Mouse (Mus musculus): Measurements from ENCODE around the gene Ubn1. TPM values are rescaled to one million over a fixed set of nuclear protein-coding genes. Genes with fewer than 3 reads are reported as not detected.

Ubn1 gene
- polyA plus RNA-seq, 2 experiments, result 25.7 to 37.9 TPM

- ATAC-seq (ENCODE audit: low FRiP score, low read depth) (no peak), DNase-seq (ENCODE audit: low spot score) (no peak)
- Histone ChIP-seq H3K27me3 (ENCODE audit: control insufficient read depth, insufficient read depth, low read length) (no peaks in the 10 kb centered on the region), H3K36me3 (ENCODE audit: control insufficient read depth, insufficient read depth, low read length) (peaks cover 23% of the 10 kb centered on the region), H3K4me1 (ENCODE audit: control insufficient read depth, insufficient read depth, low read length) (peaks cover 6% of the 10 kb centered on the region; the same call in 1 of the 2 replicates), H3K9me3 (ENCODE audit: control insufficient read depth, low read length) (no peaks in the 10 kb centered on the region), H3K27ac (replicated peaks; ENCODE audit: low read depth, low read length) (no peak overlapping the region), H3K9ac (ENCODE audit: low read depth, low read length, severe bottlenecking) (no peak overlapping the region), H3K4me2 (replicated peaks; ENCODE audit: low read depth, low read length, severe bottlenecking) (no peak overlapping the region), H3K4me3 (replicated peaks; ENCODE audit: low read length) (no peak overlapping the region)
- 83% methylated on average over 10 of the region's 10 CpGs for WGBS
- no peak for TF ChIP-seq POLR2A (IDR thresholded peaks at IDR 0.05; ENCODE audit: borderline replicate concordance, extremely low read depth, insufficient read depth, insufficient read length)
Measured at GRCm38 (mm10) chr16:5010371-5010935, 39.4 kb upstream of the Ubn1 start.

- Histone ChIP-seq H3K9ac (ENCODE audit: low read depth, low read length, severe bottlenecking) (no peak overlapping the region), H3K27me3 (ENCODE audit: control insufficient read depth, insufficient read depth, low read length) (no peaks in the 10 kb centered on the region), H3K4me2 (replicated peaks; ENCODE audit: low read depth, low read length, severe bottlenecking) (no peak overlapping the region), H3K9me3 (ENCODE audit: control insufficient read depth, low read length) (no peaks in the 10 kb centered on the region), H3K4me1 (ENCODE audit: control insufficient read depth, insufficient read depth, low read length) (peaks cover 6% of the 10 kb centered on the region; the same call in 1 of the 2 replicates), H3K27ac (replicated peaks; ENCODE audit: low read depth, low read length) (no peak overlapping the region), H3K4me3 (replicated peaks; ENCODE audit: low read length) (no peak overlapping the region), H3K36me3 (ENCODE audit: control insufficient read depth, insufficient read depth, low read length) (peaks cover 31% of the 10 kb centered on the region)
- TF ChIP-seq POLR2A (IDR thresholded peaks at IDR 0.05; ENCODE audit: borderline replicate concordance, extremely low read depth, insufficient read depth, insufficient read length), result no peak
- ATAC-seq (ENCODE audit: low FRiP score, low read depth) (no peak), DNase-seq (ENCODE audit: low spot score) (no peak)
- WGBS, result 83% methylated on average over 7 of the region's 7 CpGs
Measured at GRCm38 (mm10) chr16:5011285-5011684, 38.6 kb upstream of the Ubn1 start.

GRCm38 (mm10) chr16:5012036-5013005, 37.5 kb upstream of the Ubn1 start:
- H3K27me3 ChIP-seq (ENCODE audit: control insufficient read depth, insufficient read depth, low read length), result no peaks in the 10 kb centered on the region
- DNase-seq (ENCODE audit: low spot score) (no peak), ATAC-seq (ENCODE audit: low FRiP score, low read depth) (no peak)
- H3K9ac ChIP-seq (ENCODE audit: low read depth, low read length, severe bottlenecking), result peak overlapping the region; percentile 65
- no peak overlapping the region for H3K27ac ChIP-seq (replicated peaks; ENCODE audit: low read depth, low read length)
- H3K4me1 ChIP-seq (ENCODE audit: control insufficient read depth, insufficient read depth, low read length), result peaks cover 6% of the 10 kb centered on the region; the same call in 1 of the 2 replicates
- TF ChIP-seq POLR2A (IDR thresholded peaks at IDR 0.05; ENCODE audit: borderline replicate concordance, extremely low read depth, insufficient read depth, insufficient read length), result no peak
- peaks cover 41% of the 10 kb centered on the region for H3K36me3 ChIP-seq (ENCODE audit: control insufficient read depth, insufficient read depth, low read length)
- no peaks in the 10 kb centered on the region for H3K9me3 ChIP-seq (ENCODE audit: control insufficient read depth, low read length)
- H3K4me3 ChIP-seq (replicated peaks; ENCODE audit: low read length), result peak overlapping the region; percentile 72
- WGBS, result 47% methylated on average over 13 of the region's 13 CpGs
- H3K4me2 ChIP-seq (replicated peaks; ENCODE audit: low read depth, low read length, severe bottlenecking), result peak overlapping the region; percentile 83

- Histone ChIP-seq H3K27me3 (ENCODE audit: control insufficient read depth, insufficient read depth, low read length) (no peaks in the 10 kb centered on the region), H3K4me1 (ENCODE audit: control insufficient read depth, insufficient read depth, low read length) (peaks cover 6% of the 10 kb centered on the region; the same call in 1 of the 2 replicates), H3K9ac (ENCODE audit: low read depth, low read length, severe bottlenecking) (peak within 1 kb of the TSS; percentile 65), H3K9me3 (ENCODE audit: control insufficient read depth, low read length) (no peaks in the 10 kb centered on the region), H3K4me2 (replicated peaks; ENCODE audit: low read depth, low read length, severe bottlenecking) (peak within 1 kb of the TSS; percentile 83), H3K4me3 (replicated peaks; ENCODE audit: low read length) (peak within 1 kb of the TSS; percentile 72), H3K27ac (replicated peaks; ENCODE audit: low read depth, low read length) (0 out of 2 replicates have a peak within 1 kb of the TSS, but pooled peaks have one; percentile 38), H3K36me3 (ENCODE audit: control insufficient read depth, insufficient read depth, low read length) (peaks cover 51% of the 10 kb centered on the region)
- DNase-seq (ENCODE audit: low spot score), result peak; percentile 100
- WGBS, result 2% methylated on average over 45 of the region's 63 CpGs
- 0 out of 2 replicates have a peak, but pooled peaks have one; percentile 48 for TF ChIP-seq POLR2A (IDR thresholded peaks at IDR 0.05; ENCODE audit: borderline replicate concordance, extremely low read depth, insufficient read depth, insufficient read length)
- ATAC-seq (ENCODE audit: low FRiP score, low read depth), result peak; percentile 99
Measured at GRCm38 (mm10) chr16:5013054-5013838, 36.6 kb upstream of the Ubn1 start, which contains the start of gene Rogdi. TSS of gene Rogdi (minus strand) at chr16:5013553.

Data from limb, embryonic 14.5 days (tissue).